Mouse (Mus musculus) skeletal muscle tissue, postnatal 0 days (tissue): ENCODE results near the gene Cstf2t. TPM values are rescaled to one million over a fixed set of nuclear protein-coding genes. Genes with fewer than 3 reads are reported as not detected.

Experiments
- polyA plus RNA-seq: library from polyadenylated mRNA; unstranded; fragments of >200 nt; fragmentation: Nextera tagmentation; extraction: Ambion mirVana; gene quantifications from 2 replicates; pipeline ENCODE4 v1.2.1, GENCODE M21; 2015

Cstf2t gene
- 21.7 and 22.5 TPM in 2 replicates for polyA plus RNA-seq

DNA sequence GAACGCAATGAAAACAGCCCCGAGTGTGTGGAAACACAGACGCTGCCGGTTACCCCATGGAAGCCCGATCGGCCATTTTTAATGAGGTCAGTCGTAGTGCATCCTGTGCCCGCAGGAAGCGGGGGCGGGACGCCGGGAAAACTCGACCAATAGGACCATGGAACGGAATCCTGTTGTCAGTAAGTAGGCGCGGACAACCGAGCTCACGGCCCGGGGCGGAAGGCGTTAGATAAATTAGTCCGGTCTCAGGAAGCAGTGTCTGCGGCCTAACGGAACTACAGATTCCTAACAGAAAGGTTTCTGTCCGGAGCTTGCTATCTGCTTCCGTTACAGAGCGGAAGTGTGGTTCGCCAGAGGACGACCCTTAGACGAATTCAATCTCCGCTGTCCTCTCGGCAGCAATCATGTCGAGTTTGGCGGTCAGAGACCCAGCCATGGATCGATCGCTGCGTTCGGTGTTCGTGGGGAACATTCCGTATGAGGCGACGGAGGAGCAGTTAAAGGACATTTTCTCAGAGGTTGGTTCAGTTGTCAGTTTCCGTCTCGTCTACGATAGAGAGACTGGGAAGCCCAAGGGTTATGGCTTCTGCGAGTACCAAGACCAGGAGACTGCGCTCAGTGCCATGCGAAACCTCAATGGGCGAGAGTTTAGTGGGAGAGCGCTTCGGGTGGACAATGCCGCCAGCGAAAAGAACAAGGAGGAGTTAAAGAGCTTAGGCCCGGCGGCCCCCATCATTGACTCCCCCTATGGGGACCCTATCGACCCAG, at the start of gene Cstf2t:
Gene Cstf2t (plus strand): TSS at position 176 of the 768 bp plus-strand sequence.

